Mouse (Mus musculus): ENCODE measurements at regions not wholly inside any gene's neighbourhood (a gene's known extent, or its start where the extent isn't known, plus 50 kb on each side); places are given as distances from the start of the nearest gene placed in this dataset.
A peak's percentile ranks its signal among the peaks of the same experiment; 100 is the strongest.
"Not testable (repeated sequence)": the region's sequence is repeated elsewhere in the genome, so short reads cannot be mapped to it uniquely, and the experiment has no call there.

DNA sequence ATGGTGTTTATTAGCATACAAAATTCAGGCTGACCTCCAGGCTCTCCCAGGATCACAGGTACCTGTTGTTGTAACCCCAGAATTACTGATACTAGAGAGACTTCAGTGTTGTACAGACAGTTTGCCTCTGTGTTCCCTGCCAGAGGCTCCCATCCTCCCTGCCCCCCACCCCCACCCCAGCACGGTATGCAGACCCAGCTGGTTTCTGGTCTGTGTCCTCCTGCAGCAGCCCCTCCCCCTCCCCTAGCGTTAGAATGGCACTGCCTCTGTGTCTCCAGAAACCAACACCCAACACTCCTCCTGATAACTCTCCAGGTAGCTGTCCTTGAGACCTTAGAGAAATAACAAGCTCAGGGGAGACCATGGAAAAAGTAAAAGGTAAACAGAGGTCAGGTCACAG is 116.6 kb upstream of the Camk1g start:
- not testable (repeated sequence) for DNase-seq (ENCODE audit: low spot score)

DNA sequence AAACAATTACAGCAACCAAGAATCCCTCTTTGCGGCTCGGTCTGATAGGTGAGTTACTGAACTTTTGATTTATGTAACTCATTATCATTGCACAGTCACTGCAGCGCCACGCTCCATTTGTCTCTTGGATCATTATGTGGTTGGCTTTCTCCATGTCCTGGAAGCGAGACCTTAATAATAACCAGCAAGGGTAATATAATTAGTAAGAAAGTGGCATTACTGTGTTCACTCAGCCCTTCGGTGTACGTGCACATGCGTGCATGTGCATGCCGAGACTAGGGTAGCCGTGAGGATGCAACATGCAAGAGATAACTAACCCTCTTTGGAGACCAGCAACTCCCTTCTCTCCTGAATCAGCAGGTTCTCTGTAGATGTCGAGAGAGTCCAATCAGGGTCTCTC is 114.9 kb upstream of the Camk1g start:
- DNase-seq (ENCODE audit: low spot score), result no peak

GRCm38 (mm10) chr1:193477298-193477697 is 107.2 kb upstream of the Camk1g start:
- DNase-seq (ENCODE audit: low spot score), result no peak

DNA sequence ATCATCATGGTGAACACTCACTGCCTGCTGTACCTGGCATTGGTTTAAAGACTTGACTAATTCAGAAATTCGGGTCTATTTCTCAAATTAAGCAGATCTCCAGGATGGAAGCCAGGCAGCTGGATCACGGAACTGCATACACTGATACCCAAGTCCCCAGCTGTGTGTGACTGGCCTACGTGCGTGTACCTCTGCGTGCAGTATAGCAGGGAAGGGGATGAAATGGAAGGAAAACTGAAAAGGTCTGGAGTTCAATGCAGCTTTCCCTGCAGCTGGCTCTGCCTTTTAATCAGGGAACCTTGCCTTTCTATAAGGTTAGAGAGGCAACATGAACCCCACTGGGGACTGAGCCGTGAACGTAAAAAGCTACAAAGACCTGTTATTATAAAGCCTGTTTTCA is 106.7 kb upstream of the Camk1g start:
- DNase-seq (ENCODE audit: low spot score), result no peak

GRCm38 (mm10) chr1:193466306-193466705 is 96.2 kb upstream of the Camk1g start:
- DNase-seq (ENCODE audit: low spot score), result no peak

DNA sequence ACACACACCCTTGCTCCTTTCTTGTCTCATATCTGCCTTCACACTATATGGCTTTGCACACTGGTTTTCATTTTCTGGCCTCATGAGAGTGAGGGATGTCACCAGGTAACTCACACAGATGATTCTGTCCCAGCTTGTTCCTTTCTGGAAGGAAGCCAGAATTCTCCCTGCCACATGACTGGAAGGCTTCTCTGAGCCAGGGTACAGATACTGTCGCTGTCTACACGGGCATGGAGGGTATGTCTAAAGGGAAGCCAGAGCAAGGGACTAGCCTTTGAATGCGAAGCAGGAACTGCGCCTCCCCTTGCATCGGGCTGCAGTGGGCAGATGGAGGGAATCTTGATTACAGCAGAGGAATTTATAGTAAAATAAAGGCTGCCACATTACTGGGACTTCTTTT is 89.6 kb upstream of the Camk1g start:
- no peak for DNase-seq (ENCODE audit: low spot score)

GRCm38 (mm10) chr1:193457908-193458307 is 87.8 kb upstream of the Camk1g start:
- no peak for DNase-seq (ENCODE audit: low spot score)

- no peak for DNase-seq (ENCODE audit: low spot score)
Observed at GRCm38 (mm10) chr1:193453654-193454053, 83.6 kb upstream of the Camk1g start.

DNA sequence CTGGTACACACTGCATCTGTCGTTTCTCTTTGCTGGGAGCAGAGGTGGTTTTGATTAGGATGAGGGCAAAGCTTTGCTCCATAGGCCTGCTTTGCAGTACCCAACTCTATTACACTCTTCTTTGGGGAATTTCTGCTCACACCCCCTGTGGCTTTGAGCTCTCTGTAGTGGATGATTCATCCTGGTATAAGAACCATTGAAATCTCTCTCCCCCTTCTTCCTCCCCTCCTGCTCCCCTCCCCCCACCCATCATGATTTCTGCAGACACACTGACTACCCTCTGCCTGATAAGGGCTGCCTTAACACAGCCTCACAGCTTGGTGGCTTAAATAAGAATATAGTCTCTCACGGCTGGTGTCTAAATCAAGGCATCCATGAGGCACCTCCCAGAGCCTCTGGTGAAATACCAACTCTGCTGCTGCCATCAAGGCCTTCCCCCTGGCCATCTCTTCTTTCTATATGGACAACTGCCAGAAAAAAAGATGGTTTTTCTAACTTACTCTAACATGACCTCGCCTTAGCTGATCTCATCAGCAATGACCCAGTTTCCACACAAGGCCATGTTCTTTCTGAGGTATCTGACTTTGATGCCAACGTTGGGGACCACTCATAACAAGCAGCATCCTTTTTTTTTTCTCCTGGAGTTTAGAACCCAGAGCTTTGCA is 81.5 kb upstream of the Camk1g start:
- DNase-seq (ENCODE audit: low spot score), result no peak

DNA sequence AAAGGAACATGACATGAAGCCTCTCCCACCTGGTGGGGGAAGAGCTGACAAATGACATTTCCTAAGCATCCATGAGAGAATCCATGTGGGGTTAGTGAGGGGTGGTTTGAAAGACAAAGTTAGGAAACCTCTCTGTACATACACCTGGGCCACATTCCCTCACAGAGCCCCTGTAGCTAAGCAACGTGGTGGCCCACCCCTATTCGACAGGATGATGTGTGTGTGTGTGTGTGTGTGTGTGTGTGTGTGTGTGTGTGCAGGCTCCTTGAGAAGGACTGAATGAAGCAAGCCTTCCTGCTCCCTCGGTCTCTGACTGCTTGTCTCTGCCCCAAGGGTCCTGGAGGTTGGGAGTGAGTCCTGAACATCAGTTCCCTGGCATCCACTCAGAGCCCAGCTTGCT is 80.7 kb upstream of the Camk1g start:
- peak; percentile 60 for DNase-seq (ENCODE audit: low spot score)

GRCm38 (mm10) chr1:193450201-193450600 is 80.1 kb upstream of the Camk1g start:
- DNase-seq (ENCODE audit: low spot score), result no peak

GRCm38 (mm10) chr1:193449394-193450103 is 79.5 kb upstream of the Camk1g start:
- DNase-seq (ENCODE audit: low spot score), result peak; percentile 67

- no peak for DNase-seq (ENCODE audit: low spot score)
Observed at GRCm38 (mm10) chr1:193448793-193449393, 78.8 kb upstream of the Camk1g start.

DNA sequence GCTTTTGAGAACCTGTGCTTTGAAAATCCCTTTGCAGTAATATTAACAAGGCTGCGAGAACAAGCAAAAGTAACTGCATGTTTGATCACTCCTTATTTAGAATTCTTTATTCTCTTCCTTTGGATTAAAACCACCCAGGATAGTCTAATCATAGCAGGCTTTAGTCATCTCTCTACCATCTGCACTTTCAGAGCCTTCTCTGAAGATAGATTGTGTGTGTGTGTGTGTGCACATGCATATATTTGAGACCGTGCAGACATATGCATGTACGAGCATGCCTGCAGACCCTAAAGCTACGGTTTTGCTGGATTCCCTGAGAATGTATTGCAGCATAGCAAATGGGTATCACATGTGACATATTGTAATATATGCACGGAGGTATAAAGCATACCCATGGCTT is 77.5 kb upstream of the Camk1g start:
- DNase-seq (ENCODE audit: low spot score), result no peak

DNA sequence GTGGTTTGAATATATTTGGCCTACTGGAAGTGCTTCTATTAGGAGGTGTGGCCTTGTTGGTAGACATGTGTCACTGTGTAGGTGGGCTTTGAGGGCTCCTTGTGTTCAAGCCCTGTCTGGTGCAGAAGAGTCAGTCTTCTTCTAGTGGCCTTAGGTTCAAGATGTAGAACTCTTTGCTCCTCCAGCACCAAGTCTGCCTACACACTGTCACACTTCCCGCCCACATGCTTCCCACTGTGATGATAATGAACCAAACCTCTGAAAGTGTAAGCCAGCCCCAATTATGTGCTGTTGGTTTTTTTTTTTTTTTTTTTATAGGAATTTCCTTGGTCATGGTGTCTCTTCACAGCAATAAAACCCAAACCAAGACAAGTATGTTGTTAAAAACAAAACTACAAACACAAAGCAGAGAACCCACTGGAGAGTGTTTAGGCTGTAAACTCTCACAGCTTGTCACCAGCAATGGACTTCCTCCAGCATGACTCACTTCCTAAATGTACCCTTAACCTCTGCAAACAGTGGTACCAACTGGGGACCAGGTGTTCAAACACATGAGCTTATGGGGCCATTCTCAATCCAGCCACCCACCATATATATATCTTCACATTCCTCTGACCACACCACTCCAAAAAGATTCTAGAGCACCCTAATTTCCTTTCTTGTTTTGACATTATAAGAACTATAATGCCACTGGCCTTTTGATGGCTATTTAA is 74.0 kb upstream of the Camk1g start:
- no peak for DNase-seq (ENCODE audit: low spot score)

DNA sequence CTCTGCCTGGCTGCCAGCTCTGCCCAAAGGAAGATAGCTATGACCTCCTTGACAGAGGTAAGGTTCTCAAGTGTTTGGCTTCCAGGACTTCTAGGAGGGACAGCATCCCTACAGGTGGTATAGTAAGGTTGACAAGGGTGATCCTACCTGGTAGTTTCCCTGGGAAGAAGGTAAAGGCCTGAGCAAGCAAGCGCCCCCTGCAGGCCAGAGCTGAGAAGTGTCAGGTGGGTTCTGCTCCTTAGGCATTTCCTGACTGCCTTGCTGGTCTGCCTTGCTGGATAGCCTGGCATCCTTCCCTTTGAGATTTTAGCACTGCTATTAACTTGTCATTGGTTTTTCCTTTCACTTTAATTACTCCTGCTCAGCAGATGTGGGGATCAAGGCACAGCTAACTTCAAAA is 70.4 kb upstream of the Camk1g start:
- peak; percentile 52 for DNase-seq (ENCODE audit: low spot score)

GRCm38 (mm10) chr1:193434281-193434680 is 64.2 kb upstream of the Camk1g start:
- DNase-seq (ENCODE audit: low spot score), result no peak

- DNase-seq (ENCODE audit: low spot score), result no peak
Observed at GRCm38 (mm10) chr1:193433493-193434021, 63.5 kb upstream of the Camk1g start.

- no peak for DNase-seq (ENCODE audit: low spot score)
Observed at GRCm38 (mm10) chr1:193430231-193430630, 60.1 kb upstream of the Camk1g start.

DNA sequence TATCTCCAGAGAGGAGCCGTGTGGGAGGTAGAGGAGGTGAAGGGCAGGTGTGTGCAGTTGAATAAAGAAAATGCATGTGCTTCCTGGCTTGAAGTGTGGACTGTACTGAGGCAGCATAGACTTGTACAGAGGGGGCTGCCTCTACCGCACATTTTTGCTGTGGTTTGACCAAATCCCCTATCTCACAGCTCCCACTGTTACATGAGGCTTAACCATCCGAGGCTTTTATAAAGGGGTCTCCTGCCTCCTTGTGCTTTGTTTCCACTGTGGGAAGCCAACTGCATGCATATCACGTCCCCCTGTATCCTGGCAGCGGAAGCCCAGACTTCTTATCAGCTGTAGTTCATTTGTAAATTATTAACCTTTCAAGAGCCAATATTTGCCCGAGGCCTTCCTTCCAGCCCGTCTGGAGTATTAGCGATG is 53.6 kb upstream of the Camk1g start:
- DNase-seq (ENCODE audit: low spot score), result no peak

DNA sequence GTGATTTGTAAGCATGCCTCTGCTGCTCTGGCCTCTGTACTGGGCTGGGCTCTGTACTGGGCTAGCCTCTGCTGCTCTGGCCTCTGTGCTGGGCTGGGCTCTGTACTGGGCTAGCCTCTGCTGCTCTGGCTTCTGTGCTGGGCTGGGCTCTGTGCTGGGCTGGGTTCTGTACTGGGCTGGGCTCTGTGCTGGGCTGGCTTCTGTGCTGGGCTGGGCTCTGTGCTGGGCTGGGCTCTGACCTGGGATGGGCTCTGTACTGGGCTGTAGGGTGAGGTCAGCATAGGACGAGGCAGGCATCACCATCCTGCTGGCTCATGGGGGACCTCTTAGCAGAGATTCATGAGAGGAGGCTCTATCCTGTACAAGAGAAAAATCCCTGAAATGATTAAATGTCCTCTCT is 52.8 kb upstream of the Camk1g start:
- DNase-seq (ENCODE audit: low spot score), result no peak

GRCm38 (mm10) chr1:193421820-193422219 is 51.7 kb upstream of the Camk1g start:
- DNase-seq (ENCODE audit: low spot score), result no peak
